Mouse (Mus musculus) MEL (cell line): ENCODE data around the gene Rbpjl. TPM values are rescaled to one million over a fixed set of nuclear protein-coding genes. Genes with fewer than 3 reads are reported as not detected.

ENCODE experiments used
- DNase-seq: peaks from one replicate; pipeline ENCODE4 v3.0.0; 2011; ENCODE audit warnings: low read depth, low spot score
- H3K27ac ChIP-seq: 2 replicates; pipeline ENCODE4 v1.5.1; 2012; ENCODE audit warnings: low read depth, mild to moderate bottlenecking, control low read depth, low read length, moderate library complexity; ENCODE audit not compliant: control insufficient read depth
- H3K27me3 ChIP-seq, 2 experiments: fragments of 150-350 bp in 1 of 2; sonication (generic) in 1 of 2; 2 replicates each; pipeline ENCODE4 v1.6.1; 2012; ENCODE audit warnings: low read length in 2 of 2, mild to moderate bottlenecking in 2 of 2, improper control_type of control experiment in 1 of 2, moderate library complexity in 1 of 2; ENCODE audit not compliant: insufficient read depth in 2 of 2, control insufficient read depth in 1 of 2
- H3K36me3 ChIP-seq, 2 experiments: 2 replicates each; pipeline ENCODE4 v1.6.1; 2012 to 2014; ENCODE audit warnings: low read length in 2 of 2, improper control_type of control experiment in 1 of 2, inconsistent platforms in 1 of 2, mild to moderate bottlenecking in 1 of 2; ENCODE audit not compliant: insufficient read depth in 2 of 2, control insufficient read depth in 1 of 2
- H3K4me1 ChIP-seq, 2 experiments: fragments of 150-350 bp in 1 of 2; sonication (generic) in 1 of 2; 2 replicates each; pipeline ENCODE4 v1.6.1; 2012; ENCODE audit warnings: low read length in 2 of 2, improper control_type of control experiment in 1 of 2, mild to moderate bottlenecking in 1 of 2; ENCODE audit not compliant: insufficient read depth in 2 of 2, control insufficient read depth in 1 of 2
- H3K4me3 ChIP-seq, 2 experiments: fragments of 150-350 bp in 1 of 2; sonication (generic) in 1 of 2; 2 replicates each; pipeline ENCODE4 v1.5.1; 2012; ENCODE audit warnings: low read depth in 2 of 2, low read length in 2 of 2, mild to moderate bottlenecking in 2 of 2, moderate library complexity in 2 of 2, control low read depth in 1 of 2, improper control_type of control experiment in 1 of 2; ENCODE audit not compliant: control insufficient read depth in 1 of 2, insufficient read depth in 1 of 2
- H3K79me2 ChIP-seq: 2 replicates; pipeline ENCODE4 v1.6.1; 2012; ENCODE audit warnings: mild to moderate bottlenecking, low read length, moderate library complexity; ENCODE audit not compliant: control insufficient read depth, poor library complexity, insufficient read depth
- H3K9ac ChIP-seq: 2 replicates; pipeline ENCODE4 v1.6.1; 2012; ENCODE audit warnings: low read depth, mild to moderate bottlenecking, control low read depth, low read length, moderate library complexity; ENCODE audit not compliant: control insufficient read depth, poor library complexity, severe bottlenecking
- H3K9me3 ChIP-seq: fragments of 150-350 bp; sonication (generic); replicated peaks from 2 replicates; pipeline ENCODE4 v1.6.1; 2012; ENCODE audit warnings: mild to moderate bottlenecking, low read length, improper control_type of control experiment, moderate library complexity; ENCODE audit not compliant: insufficient read depth
- ETS1 ChIP-seq: IDR thresholded peaks from 2 replicates; pipeline ENCODE4 v1.6.1; 2012; ENCODE audit warnings: low read depth, mild to moderate bottlenecking, inconsistent platforms, low read length, improper control_type of control experiment, moderate library complexity
- GABPA ChIP-seq: IDR thresholded peaks from 2 replicates; pipeline ENCODE4 v1.6.1; 2012; ENCODE audit warnings: low read depth, mild to moderate bottlenecking, inconsistent platforms, low read length, improper control_type of control experiment, moderate library complexity
- GATA1 ChIP-seq: IDR thresholded peaks from 2 replicates; pipeline ENCODE4 v1.6.1; 2011; ENCODE audit warnings: low read depth, low read length, improper control_type of control experiment
- HCFC1 ChIP-seq: IDR thresholded peaks from 2 replicates; pipeline ENCODE4 v1.6.1; 2012; ENCODE audit warnings: low read depth, mild to moderate bottlenecking, inconsistent platforms, low read length, improper control_type of control experiment, moderate library complexity
- JUND ChIP-seq: IDR thresholded peaks from 2 replicates; pipeline ENCODE4 v1.6.1; 2011; ENCODE audit warnings: low read depth, mild to moderate bottlenecking, improper control_type of control experiment, low read length
- MAFK ChIP-seq: IDR thresholded peaks from 2 replicates; pipeline ENCODE4 v1.6.1; 2011; ENCODE audit warnings: low read depth, mild to moderate bottlenecking, low read length, improper control_type of control experiment, borderline replicate concordance
- MXI1 ChIP-seq: IDR thresholded peaks from 2 replicates; pipeline ENCODE4 v1.6.1; 2011; ENCODE audit warnings: mild to moderate bottlenecking, low read depth, low read length, improper control_type of control experiment
- MYB ChIP-seq: IDR thresholded peaks from 2 replicates; pipeline ENCODE4 v1.6.1; 2011; ENCODE audit warnings: mild to moderate bottlenecking, low read depth, low read length, improper control_type of control experiment
- MYC ChIP-seq: IDR thresholded peaks from 2 replicates; pipeline ENCODE4 v1.6.1; 2011; ENCODE audit warnings: low read depth, mild to moderate bottlenecking, low read length, improper control_type of control experiment, moderate library complexity
- SMC3 ChIP-seq: IDR thresholded peaks from 2 replicates; pipeline ENCODE4 v1.6.1; 2011; ENCODE audit warnings: low read depth, low read length, improper control_type of control experiment
- TAL1 ChIP-seq: IDR thresholded peaks from 2 replicates; pipeline ENCODE4 v1.6.1; 2012; ENCODE audit warnings: mild to moderate bottlenecking, inconsistent platforms, low read length, moderate library complexity, mixed read lengths
- USF1 ChIP-seq: IDR thresholded peaks from 2 replicates; pipeline ENCODE4 v1.6.1; 2014; ENCODE audit warnings: low read depth, mild to moderate bottlenecking, inconsistent platforms, low read length, improper control_type of control experiment, moderate library complexity
- USF2 ChIP-seq, 2 experiments: IDR thresholded peaks; 2 replicates each; pipeline ENCODE4 v1.6.1; 2011 to 2012; ENCODE audit warnings: improper control_type of control experiment in 2 of 2, low read length in 2 of 2, borderline replicate concordance in 1 of 2, inconsistent platforms in 1 of 2, low read depth in 1 of 2, mild to moderate bottlenecking in 1 of 2; ENCODE audit not compliant: insufficient read depth in 1 of 2
- ZNF384 ChIP-seq: IDR thresholded peaks from 2 replicates; pipeline ENCODE4 v1.6.1; 2012; ENCODE audit warnings: low read depth, mild to moderate bottlenecking, inconsistent platforms, low read length, improper control_type of control experiment
- polyA plus RNA-seq, 2 experiments: library from polyadenylated mRNA; stranded (reverse) in 1 of 2; unstranded in 1 of 2; fragments of >175 nt in 1 of 2; fragments of >200 nt in 1 of 2; gene quantifications; 2 replicates each; pipeline versions ENCODE4 v1.2.1 to v1.2.4; 2012; ENCODE audit warnings: low replicate concordance in 2 of 2, low read depth in 1 of 2; ENCODE audit not compliant: insufficient read length in 2 of 2, insufficient read depth in 1 of 2, missing spikeins in 1 of 2
- total RNA-seq: library from RNA; depleted of rRNA; stranded (reverse); fragments of 300-350 nt; gene quantifications from 2 replicates; pipeline ENCODE4 v1.2.3, GENCODE M21; 2012

Gene Rbpjl
- total and polyA plus RNA-seq, 3 experiments, result 0.07 TPM; not detected in 2

GRCm38 (mm10) chr2:164433278-164433895, 30.4 kb downstream of the Rbpjl start:
- H3K9ac ChIP-seq, result no peak overlapping the region
- DNase-seq, result no peak
- no peaks in the 10 kb centered on the region for H3K9me3 ChIP-seq
- no peaks in the 10 kb centered on the region for H3K4me1 ChIP-seq
- H3K27me3 ChIP-seq, result peaks cover 9 to 16% of the 10 kb centered on the region in 2 experiments
- no peaks in the 10 kb centered on the region for H3K79me2 ChIP-seq
- H3K27ac ChIP-seq, result no peak overlapping the region
- no peak overlapping the region for H3K4me3 ChIP-seq
- no peaks in the 10 kb centered on the region for H3K36me3 ChIP-seq
- no peak for TF ChIP-seq MYB
- TF ChIP-seq HCFC1, result no peak
- TF ChIP-seq GABPA, result no peak
- no peak for TF ChIP-seq USF2 (IDR thresholded peaks at IDR 0.05; ENCODE audit: borderline replicate concordance in 1 of 2, insufficient read depth in 1 of 2, low read depth in 1 of 2, low read length in 2 of 2)
- TF ChIP-seq SMC3, result no peak
- TF ChIP-seq ETS1, result no peak

GRCm38 (mm10) chr2:164434681-164435080, 31.7 kb downstream of the Rbpjl start:
- Histone ChIP-seq H3K79me2 (no peaks in the 10 kb centered on the region), H3K4me3 (no peak overlapping the region), H3K4me1 (no peaks in the 10 kb centered on the region), H3K9me3 (no peaks in the 10 kb centered on the region), H3K9ac (no peak overlapping the region), H3K27me3 (peaks cover 9 to 16% of the 10 kb centered on the region in 2 experiments; a peak in 3 of 4 replicates), H3K36me3 (no peaks in the 10 kb centered on the region), H3K27ac (no peak overlapping the region)
- DNase-seq, result no peak
- TF ChIP-seq JUND (no peak), SMC3 (no peak), ZNF384 (no peak), MAFK (no peak), GATA1 (no peak), MXI1 (no peak), USF1 (no peak), MYC (no peak), TAL1 (no peak), HCFC1 (no peak)
